Mouse (Mus musculus) right cerebral cortex, postnatal 14 days (tissue): ENCODE measurements around the gene H2-K1.
"Not testable (repeated sequence)": the region's sequence is repeated elsewhere in the genome, so short reads cannot be mapped to it uniquely, and the experiment has no call there.

ENCODE experiments used
- DNase-seq: peaks from one replicate; pipeline ENCODE4 v3.0.0; 2022

H2-K1 gene

GRCm38 (mm10) chr17:34026917-34027655 is 26.9 kb upstream of the H2-K1 start:
- no peak for DNase-seq

DNA sequence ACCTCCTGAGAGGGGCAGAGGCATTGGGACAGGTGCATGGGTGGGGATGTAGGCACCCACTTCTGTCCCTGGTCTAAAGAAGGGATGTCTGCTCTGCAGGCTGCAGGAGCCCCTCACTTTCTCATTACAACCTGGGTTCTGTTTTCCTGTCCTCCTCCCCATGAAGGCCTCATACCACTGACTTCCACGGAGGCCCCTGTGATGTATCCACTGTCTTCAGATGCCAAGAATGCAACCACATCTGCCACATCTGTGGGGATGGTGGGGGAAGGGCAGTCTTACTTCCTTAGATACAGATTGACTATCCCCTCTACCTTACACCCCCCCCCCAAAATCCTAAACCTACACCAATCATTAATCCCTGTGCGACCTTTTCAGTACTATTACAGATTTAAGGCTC is 26.1 kb upstream of the H2-K1 start:
- DNase-seq = no peak

DNA sequence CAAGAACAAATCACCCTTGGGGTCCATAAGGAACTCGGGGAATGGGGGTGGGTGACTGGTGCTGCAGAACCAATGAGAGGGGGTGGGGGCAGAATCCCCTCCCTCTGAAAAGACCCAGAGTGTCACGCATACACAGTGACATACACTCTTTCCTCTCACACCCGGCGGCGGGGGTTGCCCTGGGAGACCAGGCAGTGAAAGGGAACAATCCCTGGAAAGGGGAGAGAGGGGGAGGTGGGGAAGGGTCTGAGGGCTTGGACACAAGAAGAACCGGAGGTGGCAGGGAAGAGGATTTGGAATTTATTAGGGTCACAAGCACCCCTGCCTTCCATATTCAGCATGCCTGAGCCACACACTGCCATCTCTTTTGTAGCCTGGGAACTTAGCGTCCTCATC is 25.6 kb upstream of the H2-K1 start:
- DNase-seq = peak; percentile 23

GRCm38 (mm10) chr17:34024861-34025755 is 25.0 kb upstream of the H2-K1 start:
- peak; percentile 55 for DNase-seq

- DNase-seq = peak; percentile 91
These were observed 24.2 kb upstream of the H2-K1 start, which contains the start of gene Ring1 for GRCm38 (mm10) chr17:34024317-34024821. TSS of gene Ring1 (minus strand) at chr17:34024680.

DNA sequence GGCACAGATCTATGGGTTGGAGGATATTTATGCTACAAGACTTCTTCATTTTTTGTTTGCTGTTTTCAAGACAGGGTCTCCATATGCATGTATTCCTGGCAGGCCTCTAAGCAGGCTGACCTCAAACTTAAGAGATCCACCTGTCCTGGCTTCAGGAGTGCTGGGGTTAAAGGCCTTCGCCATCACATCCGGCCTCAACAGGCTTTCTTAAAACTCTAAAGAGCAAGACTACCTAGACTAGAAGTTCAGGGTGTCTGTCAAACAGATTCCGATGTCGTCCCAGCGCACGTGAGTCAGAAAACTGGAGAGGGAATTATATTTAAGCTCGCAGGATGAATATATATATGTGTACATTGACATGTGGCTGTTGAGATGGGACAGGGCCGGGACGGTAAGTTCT is 23.5 kb upstream of the H2-K1 start:
- DNase-seq = no peak

DNA sequence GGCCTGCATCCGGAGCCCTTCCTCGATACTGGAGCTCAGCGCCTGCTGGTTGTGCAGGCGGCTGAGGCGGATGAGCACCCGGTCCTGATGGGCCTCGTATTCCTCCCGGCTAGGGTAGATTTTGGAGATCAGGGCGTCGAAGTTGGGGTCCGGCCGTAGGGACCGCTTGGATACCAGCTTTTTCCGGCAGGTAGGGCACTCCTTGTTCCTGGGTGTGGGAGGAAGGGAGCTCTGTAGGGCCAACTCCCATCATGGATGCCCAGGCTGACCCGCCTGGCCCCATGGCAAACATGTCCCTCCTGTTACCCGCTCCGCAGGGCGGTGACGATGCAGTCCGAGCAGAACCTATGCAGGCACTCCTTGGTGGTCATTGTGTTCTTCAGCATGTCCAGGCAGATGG is 22.8 kb upstream of the H2-K1 start:
- no peak for DNase-seq

DNA sequence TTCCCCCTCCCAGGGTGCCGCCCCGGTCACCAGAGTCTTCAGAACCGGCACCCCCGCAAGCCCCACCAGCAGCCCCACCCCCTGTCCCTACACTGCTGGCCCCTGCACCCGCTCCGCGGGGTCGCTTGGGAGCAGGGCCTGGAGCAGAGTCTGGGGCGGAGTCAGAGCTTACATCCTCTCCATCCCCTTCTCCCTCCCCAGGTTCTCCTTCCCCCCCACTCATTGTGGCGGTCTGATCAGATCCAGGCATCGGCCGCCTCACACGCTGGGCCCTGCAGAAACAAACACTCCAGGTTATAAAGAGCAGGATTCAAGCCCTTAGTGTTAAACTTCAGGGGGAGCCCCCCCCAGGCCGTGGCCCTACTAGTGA is 22.3 kb upstream of the H2-K1 start:
- no peak for DNase-seq

GRCm38 (mm10) chr17:34021539-34022413 is 21.6 kb upstream of the H2-K1 start:
- no peak for DNase-seq

DNA sequence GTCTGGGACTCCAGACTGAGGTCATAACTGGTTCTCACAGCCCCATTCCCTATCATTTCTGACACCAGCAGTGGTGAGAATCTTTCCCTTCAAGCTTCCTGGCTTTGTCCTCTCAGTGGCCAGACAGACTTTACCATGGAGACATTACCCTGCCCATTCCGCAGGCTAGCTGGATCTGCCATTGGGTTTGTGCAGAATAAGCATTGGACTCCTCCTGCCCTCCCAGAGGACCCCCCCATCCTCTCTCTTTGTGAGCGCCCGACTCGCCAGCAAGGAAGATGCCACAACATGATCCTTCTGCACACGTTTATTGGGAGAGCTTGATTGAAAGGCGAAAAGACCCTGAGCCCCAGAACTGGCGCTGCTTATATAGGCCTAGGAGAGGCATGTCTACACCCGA is 13.3 kb upstream of the H2-K1 start:
- no peak for DNase-seq

- DNase-seq = no peak
These were observed 10.0 kb upstream of the H2-K1 start for GRCm38 (mm10) chr17:34010156-34010555.

- DNase-seq = no peak
These were observed 6.4 kb upstream of the H2-K1 start for GRCm38 (mm10) chr17:34006570-34006969.

DNA sequence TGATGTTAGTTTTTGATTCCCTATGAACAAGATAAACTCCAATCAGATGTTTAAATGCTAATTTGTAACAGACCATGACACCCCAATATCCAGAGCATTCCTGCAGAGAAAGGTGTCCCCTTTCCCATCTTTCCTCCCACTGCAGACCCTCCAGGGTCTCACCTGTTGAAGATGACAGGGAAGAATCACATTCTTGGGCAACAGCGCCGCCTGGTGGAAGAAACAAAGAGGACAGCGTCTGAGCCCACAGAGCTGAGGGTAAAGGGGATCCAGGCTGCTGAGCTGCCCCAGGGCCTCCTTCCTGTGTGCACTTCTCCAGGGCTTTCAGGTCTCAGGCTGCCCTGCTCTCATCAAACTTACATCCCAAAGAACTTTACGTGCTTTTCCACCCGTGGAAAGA is 3.3 kb upstream of the H2-K1 start:
- peak; percentile 50 for DNase-seq

DNA sequence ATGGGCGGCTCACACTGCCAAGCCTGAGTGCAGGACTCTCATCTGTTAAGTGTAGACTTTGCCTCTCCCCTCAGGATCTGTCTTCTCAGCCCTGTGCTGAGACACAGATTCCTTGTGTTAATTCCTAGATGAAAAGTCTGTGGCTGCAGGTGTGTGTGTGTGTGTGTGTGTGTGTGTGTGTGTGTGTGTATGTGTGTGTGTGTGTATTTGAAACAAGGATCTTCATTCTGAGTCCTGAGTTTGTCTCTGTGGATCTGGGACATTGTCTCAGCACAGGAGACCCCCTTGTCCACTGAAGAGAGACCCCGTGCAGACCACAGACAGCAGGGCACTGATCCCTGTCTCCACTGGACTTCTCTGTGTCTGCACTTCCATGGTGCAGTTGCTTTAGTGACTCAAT is 649 bp upstream of the H2-K1 start:
- DNase-seq = not testable (repeated sequence)

DNA sequence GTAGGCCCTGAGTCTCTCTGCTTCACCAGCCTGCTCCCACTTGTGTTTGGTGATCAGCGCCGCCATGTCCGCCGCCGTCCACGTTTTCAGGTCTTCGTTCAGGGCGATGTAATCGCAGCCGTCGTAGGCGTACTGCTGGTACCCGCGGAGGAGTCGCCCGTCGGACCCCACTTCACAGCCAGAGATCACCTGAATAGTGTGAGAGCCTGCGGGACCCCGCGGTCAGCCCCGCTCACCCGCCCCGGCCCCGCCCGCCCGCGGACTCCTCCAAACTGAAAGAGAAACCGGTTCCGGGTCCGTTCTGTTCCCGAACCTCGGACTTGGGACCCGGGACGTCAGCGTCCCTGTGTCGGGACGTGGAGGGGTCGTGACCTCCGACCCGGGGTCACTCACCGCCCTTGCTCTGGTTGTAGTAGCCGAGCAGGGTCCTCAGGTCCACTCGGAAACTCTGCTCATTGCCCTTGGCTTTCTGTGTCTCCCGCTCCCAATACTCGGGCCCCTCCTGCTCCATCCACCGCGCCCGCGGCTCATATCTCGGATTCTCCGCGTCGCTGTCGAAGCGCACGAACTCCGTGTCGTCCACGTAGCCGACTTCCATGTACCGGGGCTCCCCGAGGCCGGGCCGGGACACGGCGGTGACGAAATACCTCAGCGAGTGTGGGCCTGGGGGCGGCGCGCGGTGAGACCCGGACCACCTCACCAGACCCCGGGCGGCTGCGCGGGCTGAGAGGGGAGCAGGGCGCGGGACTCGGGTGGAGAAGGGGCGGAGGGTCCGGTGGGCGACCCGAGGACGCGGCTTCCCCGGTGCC is 602 bp downstream of the H2-K1 start:
- DNase-seq = no peak

- not testable (repeated sequence) for DNase-seq
These were observed 1.4 kb downstream of the H2-K1 start for GRCm38 (mm10) chr17:33998697-33999096.

DNA sequence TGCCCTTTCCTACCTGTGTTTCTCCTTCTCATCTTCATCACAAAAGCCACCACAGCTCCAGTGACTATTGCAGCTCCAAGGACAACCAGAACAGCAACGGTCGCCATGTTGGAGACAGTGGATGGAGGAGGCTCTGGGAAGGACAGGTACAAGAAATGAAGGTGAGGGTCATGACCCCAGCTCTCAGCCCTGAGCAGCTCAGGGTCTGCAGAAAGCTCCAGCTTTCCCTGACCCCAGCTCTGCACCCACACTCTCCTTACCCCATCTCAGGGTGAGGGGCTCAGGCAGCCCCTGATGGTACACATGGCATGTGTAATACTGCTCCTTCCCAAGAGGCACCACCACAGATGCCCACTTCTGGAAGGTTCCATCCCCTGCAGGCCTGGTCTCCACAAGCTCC is 3.1 kb downstream of the H2-K1 start:
- DNase-seq = not testable (repeated sequence)

GRCm38 (mm10) chr17:33995651-33996050 is 4.5 kb downstream of the H2-K1 start:
- no peak for DNase-seq

DNA sequence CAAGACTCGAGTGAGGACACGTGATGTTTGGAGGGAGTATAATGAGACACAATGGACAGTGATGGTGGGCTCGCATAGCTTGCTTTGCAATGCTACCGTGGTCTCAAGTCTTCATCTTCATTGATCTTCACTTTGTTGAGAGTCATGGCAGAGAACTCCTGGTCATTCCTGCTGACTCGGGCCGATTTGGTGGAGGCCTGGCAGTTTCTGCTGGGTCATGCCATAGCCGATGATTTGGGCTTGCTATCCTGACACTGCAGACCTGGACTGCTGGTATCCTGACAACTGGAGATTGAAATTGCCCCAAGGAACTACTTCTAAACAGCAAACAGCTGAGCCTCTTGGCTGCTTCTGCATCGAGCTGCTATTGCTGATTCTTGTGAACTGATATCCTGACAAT is 5.2 kb downstream of the H2-K1 start:
- DNase-seq = no peak

GRCm38 (mm10) chr17:33991788-33992664 is 8.1 kb downstream of the H2-K1 start:
- DNase-seq = peak; percentile 54

DNA sequence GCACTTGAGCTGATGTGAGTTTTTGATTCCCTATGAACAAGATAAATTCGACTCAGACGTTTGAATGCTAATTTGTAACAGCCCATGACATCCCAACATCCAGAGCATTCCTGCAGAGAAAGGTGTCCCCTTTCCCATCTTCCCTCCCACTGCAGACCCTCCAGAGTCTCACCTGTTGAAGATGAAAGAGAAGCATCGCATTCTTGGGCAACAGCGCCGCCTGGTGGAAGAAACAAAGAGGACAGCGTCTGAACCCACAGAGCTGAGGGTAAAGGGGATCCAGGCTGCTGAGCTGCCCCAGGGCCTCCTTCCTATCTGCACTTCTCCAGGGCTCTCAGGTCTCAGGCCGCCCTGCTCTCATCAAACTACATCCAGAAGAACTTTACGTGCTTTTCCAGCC is 18.0 kb downstream of the H2-K1 start:
- peak; percentile 64 for DNase-seq
